Mouse (Mus musculus) stomach, postnatal 0 days (tissue): ENCODE measurements at regions not wholly inside any gene's neighbourhood (a gene's known extent, or its start where the extent isn't known, plus 50 kb on each side); places are given as distances from the start of the nearest gene placed in this dataset.

Experiments
- ATAC-seq: fragments of 200-750 bp; cut with Nextera tagmentation; 2 replicates; pipeline ENCODE4 v1.8.0; 2017; ENCODE audit not compliant: low FRiP score, low TSS enrichment
- DNase-seq: peaks from one replicate; pipeline ENCODE4 v3.0.0-alpha.2; 2016; ENCODE audit warnings: low spot score
- H3K27ac ChIP-seq: fragments of 300-500 bp; sonication (generic); replicated peaks from 2 replicates; pipeline ENCODE4 v1.5.1; 2014; ENCODE audit warnings: mild to moderate bottlenecking, control low read depth
- H3K27me3 ChIP-seq: fragments of 300-500 bp; sonication (generic); 2 replicates; pipeline ENCODE4 v1.6.1; 2014; ENCODE audit warnings: low read length; ENCODE audit not compliant: control insufficient read depth, insufficient read depth
- H3K36me3 ChIP-seq: fragments of 300-500 bp; sonication (generic); 2 replicates; pipeline ENCODE4 v1.6.1; 2014; ENCODE audit warnings: low read length, mixed read lengths; ENCODE audit not compliant: control insufficient read depth, insufficient read depth
- H3K4me1 ChIP-seq: fragments of 300-500 bp; sonication (generic); replicated peaks from 2 replicates; pipeline ENCODE4 v1.6.1; 2014; ENCODE audit warnings: antibody characterized with exemption; ENCODE audit not compliant: control insufficient read depth, insufficient read depth
- H3K4me2 ChIP-seq: fragments of 300-500 bp; sonication (generic); replicated peaks from 2 replicates; pipeline ENCODE4 v1.6.1; 2014; ENCODE audit warnings: low read depth, mild to moderate bottlenecking, control low read depth, moderate library complexity
- H3K4me3 ChIP-seq: fragments of 300-500 bp; sonication (generic); 2 replicates; pipeline ENCODE4 v1.5.1; 2014; ENCODE audit warnings: low read depth, low read length, control low read depth
- H3K9ac ChIP-seq: fragments of 300-500 bp; sonication (generic); 2 replicates; pipeline ENCODE4 v1.6.1; 2014; ENCODE audit warnings: mild to moderate bottlenecking, low read length, control low read depth, mixed read lengths
- H3K9me3 ChIP-seq: fragments of 300-500 bp; sonication (generic); 2 replicates; pipeline ENCODE4 v1.6.1; 2016; ENCODE audit warnings: low read length; ENCODE audit not compliant: control insufficient read depth
- CTCF ChIP-seq: IDR thresholded peaks from 2 replicates; pipeline ENCODE4 v1.5.1; 2016; ENCODE audit warnings: antibody characterized with exemption, low read depth, mild to moderate bottlenecking, moderate library complexity
- EP300 ChIP-seq: optimal IDR thresholded peaks from 2 replicates; pipeline ENCODE3; 2016; ENCODE audit warnings: antibody characterized with exemption
- WGBS: fragments of 180-500 bp; shearing (Covaris S2); extraction: QIAGEN DNeasy Blood & Tissue Kit; methylation state at CpG from one replicate; pipeline ENCODE4 v1.1.7; 2014; 5-methylcytosine and 5-hydroxymethylcytosine counted together

- H3K4me2 ChIP-seq = no peak overlapping the region
- WGBS = 11% methylated on average over 4 of the region's 4 CpGs
- no peaks in the 10 kb centered on the region for H3K36me3 ChIP-seq
- ATAC-seq = no peak
- TF ChIP-seq CTCF (no peak), EP300 (no peak)
- H3K4me1 ChIP-seq = no peaks in the 10 kb centered on the region
- no peak overlapping the region for H3K9ac ChIP-seq
- no peak overlapping the region for H3K27ac ChIP-seq
- no peak for DNase-seq
- H3K27me3 ChIP-seq = no peaks in the 10 kb centered on the region
- H3K4me3 ChIP-seq = no peak overlapping the region
- no peaks in the 10 kb centered on the region for H3K9me3 ChIP-seq
Measured at GRCm38 (mm10) chr3:16941146-16941545, 934.9 kb upstream of the Gm5150 start.

DNA sequence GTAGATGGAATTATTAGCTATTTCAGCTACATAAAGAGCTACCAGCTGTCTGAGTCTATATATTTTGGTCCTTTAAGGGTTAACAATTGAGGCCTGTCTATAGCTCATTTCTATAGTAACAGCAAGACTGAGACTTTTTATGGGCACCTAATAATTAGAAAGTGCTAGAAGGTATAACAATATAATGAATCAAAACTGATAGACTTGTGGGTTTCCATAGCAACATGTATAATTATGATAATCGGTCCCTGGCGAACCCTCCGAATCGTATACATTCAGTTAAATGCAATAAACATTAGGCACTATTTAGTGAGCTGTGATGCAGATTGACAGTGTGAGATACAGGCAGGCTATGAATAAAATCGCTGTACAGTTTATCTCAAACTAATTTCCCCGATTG is 933.3 kb upstream of the Gm5150 start:
- no peak for DNase-seq
- Histone ChIP-seq H3K27ac (no peak overlapping the region), H3K36me3 (no peaks in the 10 kb centered on the region), H3K27me3 (no peaks in the 10 kb centered on the region), H3K4me1 (no peaks in the 10 kb centered on the region), H3K9ac (no peak overlapping the region), H3K4me3 (no peak overlapping the region), H3K4me2 (no peak overlapping the region), H3K9me3 (no peaks in the 10 kb centered on the region)
- WGBS = 83% methylated on average over 6 of the region's 6 CpGs
- TF ChIP-seq CTCF (no peak), EP300 (no peak)
- ATAC-seq = no peak

GRCm38 (mm10) chr3:16939127-16939526 is 932.9 kb upstream of the Gm5150 start:
- Histone ChIP-seq H3K4me2 (no peak overlapping the region), H3K36me3 (no peaks in the 10 kb centered on the region), H3K9me3 (no peaks in the 10 kb centered on the region), H3K4me3 (no peak overlapping the region), H3K9ac (no peak overlapping the region), H3K27me3 (no peaks in the 10 kb centered on the region), H3K4me1 (no peaks in the 10 kb centered on the region), H3K27ac (no peak overlapping the region)
- TF ChIP-seq EP300 (no peak), CTCF (no peak)
- WGBS = 85% methylated on average over 5 of the region's 5 CpGs
- DNase-seq (no peak), ATAC-seq (no peak)

DNA sequence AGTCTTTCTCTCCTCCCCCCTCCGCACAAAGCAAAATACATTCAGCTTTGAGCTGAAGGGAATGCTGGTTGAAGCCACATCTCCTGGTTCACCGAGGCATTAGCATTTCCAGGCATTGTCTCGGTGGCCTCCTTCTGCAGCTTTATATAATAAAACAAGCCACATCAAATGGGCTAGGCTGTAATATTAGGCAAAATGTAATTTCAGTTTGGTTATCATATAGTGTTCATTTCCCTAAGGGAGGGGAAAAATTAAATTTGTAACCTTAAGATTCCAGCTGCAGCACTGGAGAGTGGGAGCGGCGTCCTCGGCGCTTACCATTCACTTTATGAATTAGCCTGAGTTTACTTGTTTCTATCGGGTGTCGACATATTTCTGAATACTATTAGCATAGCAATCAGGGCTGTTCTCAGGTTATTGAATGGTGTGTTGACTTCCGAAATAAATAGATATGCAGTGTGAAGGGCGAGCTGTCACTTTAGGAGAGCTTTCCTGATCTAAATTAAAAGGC is 932.3 kb upstream of the Gm5150 start:
- no peaks in the 10 kb centered on the region for H3K27me3 ChIP-seq
- H3K4me1 ChIP-seq = no peaks in the 10 kb centered on the region
- TF ChIP-seq CTCF (no peak), EP300 (no peak)
- H3K9ac ChIP-seq = no peak overlapping the region
- no peaks in the 10 kb centered on the region for H3K36me3 ChIP-seq
- H3K9me3 ChIP-seq = no peaks in the 10 kb centered on the region
- WGBS = 67% methylated on average over 11 of the region's 11 CpGs
- no peak overlapping the region for H3K4me3 ChIP-seq
- ATAC-seq (no peak), DNase-seq (no peak)
- no peak overlapping the region for H3K4me2 ChIP-seq
- H3K27ac ChIP-seq = no peak overlapping the region

- Histone ChIP-seq H3K27me3 (no peaks in the 10 kb centered on the region), H3K9me3 (no peaks in the 10 kb centered on the region), H3K9ac (no peak overlapping the region), H3K36me3 (no peaks in the 10 kb centered on the region), H3K4me2 (no peak overlapping the region), H3K4me3 (no peak overlapping the region), H3K4me1 (no peaks in the 10 kb centered on the region), H3K27ac (no peak overlapping the region)
- ATAC-seq (no peak), DNase-seq (no peak)
- TF ChIP-seq CTCF (no peak), EP300 (no peak)
- 50% methylated on average over 3 of the region's 3 CpGs for WGBS
Measured at GRCm38 (mm10) chr3:16930299-16930698, 924.1 kb upstream of the Gm5150 start.

DNA sequence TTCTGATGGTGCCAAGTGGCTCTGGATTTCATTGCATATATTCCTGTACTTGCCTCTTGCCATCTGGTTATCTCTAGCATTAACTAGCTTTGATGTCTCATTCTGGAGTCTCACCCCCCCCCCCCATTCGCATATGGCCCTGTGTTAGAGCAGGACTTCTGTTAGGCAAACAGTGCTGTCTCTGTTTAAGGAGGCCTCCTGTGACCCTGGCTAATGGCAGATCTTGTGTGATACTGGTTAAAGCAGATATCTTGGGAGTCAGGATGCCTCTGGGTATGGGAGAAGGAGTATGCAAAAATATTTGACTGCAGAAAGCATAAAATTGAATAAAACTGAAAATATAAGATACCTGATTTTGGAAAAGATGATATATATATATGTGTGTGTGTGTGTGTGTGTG is 923.6 kb upstream of the Gm5150 start:
- H3K4me2 ChIP-seq = no peak overlapping the region
- no peak overlapping the region for H3K27ac ChIP-seq
- DNase-seq = no peak
- no peaks in the 10 kb centered on the region for H3K36me3 ChIP-seq
- H3K9ac ChIP-seq = no peak overlapping the region
- no peak for ATAC-seq
- no peaks in the 10 kb centered on the region for H3K27me3 ChIP-seq
- H3K9me3 ChIP-seq = no peaks in the 10 kb centered on the region
- 58% methylated on average over 1 of the region's 1 CpGs for WGBS
- H3K4me3 ChIP-seq = no peak overlapping the region
- TF ChIP-seq EP300 = no peak
- no peaks in the 10 kb centered on the region for H3K4me1 ChIP-seq
